In the genomic region with DNA sequence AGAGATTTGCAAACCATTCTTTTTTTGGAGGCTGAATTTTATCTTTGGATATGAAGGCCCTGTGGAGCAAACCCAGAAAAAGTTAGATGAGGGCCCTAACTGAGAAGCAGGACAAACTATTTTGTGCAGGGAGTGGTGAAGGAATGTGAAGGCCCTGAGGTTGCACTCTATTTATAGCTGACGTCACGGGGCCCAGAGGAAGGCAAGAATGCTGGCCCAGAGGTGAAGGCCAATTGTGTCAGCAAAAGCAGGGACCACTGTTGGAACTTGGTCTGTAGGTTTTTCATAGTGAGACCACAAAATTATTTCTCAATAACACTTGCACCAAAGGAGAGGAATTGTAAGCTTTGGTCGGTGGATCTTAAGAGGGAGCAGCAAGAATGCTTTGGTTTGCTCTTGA, we compare ENCODE assay signal across 15 mouse cellular contexts.
"Had no signal": no experiment of that assay in that cellular context is flagged by ENCODE, and none has a peak within 500 bp of the region (broad histone marks: within the 10 kb centered on the region; RNA-seq: fewer than 3 reads in every experiment).

No protein-coding gene starts in this region.

- H3K27ac ChIP-seq: limb, embryonic 13.5 days; liver, embryonic 14.5 days; midbrain, embryonic 10.5 days; stomach, postnatal 0 days had no signal

- H3K4me2 ChIP-seq: limb, embryonic 13.5 days; neural tube, embryonic 15.5 days had no signal

- H3K36me3 ChIP-seq: limb, embryonic 13.5 days; midbrain, embryonic 10.5 days; neural tube, embryonic 15.5 days had no signal

- H3K9ac ChIP-seq: limb, embryonic 13.5 days; liver, embryonic 14.5 days; neural tube, embryonic 15.5 days had no signal

- DNase-seq: kidney, postnatal 25 days; layer of hippocampus, postnatal 36 days; left cerebral cortex, postnatal 4 days; lung, adult 18-20 months; lung, postnatal 10 days; lung, postnatal 4 days; midbrain, embryonic 14.5 days; right cerebral cortex, adult 18-20 months; right cerebral cortex, postnatal 25 days had no signal

- H3K27me3 ChIP-seq: neural tube, embryonic 15.5 days had no signal

- H3K4me3 ChIP-seq: limb, embryonic 13.5 days; midbrain, embryonic 10.5 days; myocyte; neural tube, embryonic 15.5 days had no signal

- H3K9me3 ChIP-seq: limb, embryonic 13.5 days; midbrain, embryonic 10.5 days; neural tube, embryonic 15.5 days had no signal
